Mouse (Mus musculus) hematopoietic stem cell, adult 5-6 weeks (primary cell): ENCODE results near the gene Dolk. TPM values are rescaled to one million over a fixed set of nuclear protein-coding genes. Genes with fewer than 3 reads are reported as not detected.

Source experiments
- ATAC-seq, 2 experiments: fragments of 125-278 bp in 1 of 2; replicated peaks in 1 of 2; 2 replicates each; pipeline ENCODE4 v1.8.0; 2016 to 2017; ENCODE audit warnings: inconsistent platforms in 2 of 2, mild to moderate bottlenecking in 2 of 2, moderate number of reproducible peaks in 2 of 2, low read depth in 1 of 2, moderate TSS enrichment in 1 of 2; ENCODE audit not compliant: low FRiP score in 2 of 2, poor library complexity in 2 of 2, severe bottlenecking in 2 of 2, insufficient read depth in 1 of 2, low TSS enrichment in 1 of 2
- total RNA-seq: library from RNA; stranded (forward); fragments of 172-1452, 232-1000 nt; gene quantifications from 2 replicates; pipeline ENCODE4 v1.2.3, GENCODE M21; 2017

The Dolk gene
- total RNA-seq, 1 experiment from 2014 or later = 9.9 TPM

- no peak for ATAC-seq
Observed at GRCm38 (mm10) chr2:30280743-30281142, 5.4 kb downstream of the Dolk start, which contains the start of gene Gm28038. TSS of gene Gm28038 (plus strand) at chr2:30281043.

DNA sequence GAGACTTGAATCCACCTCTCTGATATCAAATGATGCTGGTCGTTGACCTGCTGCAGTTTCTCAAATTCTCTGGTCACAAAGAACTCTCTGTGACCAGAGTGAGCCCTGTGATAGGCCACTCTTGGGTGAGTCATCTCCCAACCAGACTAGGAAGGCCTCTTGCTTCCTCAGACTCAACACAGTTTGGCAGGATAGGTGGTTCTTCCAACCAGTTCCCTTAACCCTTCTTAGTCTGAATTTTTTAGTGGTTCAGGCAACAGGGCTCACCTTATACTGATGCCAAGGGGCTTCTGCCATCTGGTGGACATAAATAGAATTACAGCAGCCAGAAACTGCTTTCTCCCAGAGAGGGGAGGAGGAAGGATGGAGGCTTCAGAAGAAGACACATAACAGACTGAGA is 16.0 kb downstream of the Dolk start:
- peak; percentile 89 to 93 for ATAC-seq

DNA sequence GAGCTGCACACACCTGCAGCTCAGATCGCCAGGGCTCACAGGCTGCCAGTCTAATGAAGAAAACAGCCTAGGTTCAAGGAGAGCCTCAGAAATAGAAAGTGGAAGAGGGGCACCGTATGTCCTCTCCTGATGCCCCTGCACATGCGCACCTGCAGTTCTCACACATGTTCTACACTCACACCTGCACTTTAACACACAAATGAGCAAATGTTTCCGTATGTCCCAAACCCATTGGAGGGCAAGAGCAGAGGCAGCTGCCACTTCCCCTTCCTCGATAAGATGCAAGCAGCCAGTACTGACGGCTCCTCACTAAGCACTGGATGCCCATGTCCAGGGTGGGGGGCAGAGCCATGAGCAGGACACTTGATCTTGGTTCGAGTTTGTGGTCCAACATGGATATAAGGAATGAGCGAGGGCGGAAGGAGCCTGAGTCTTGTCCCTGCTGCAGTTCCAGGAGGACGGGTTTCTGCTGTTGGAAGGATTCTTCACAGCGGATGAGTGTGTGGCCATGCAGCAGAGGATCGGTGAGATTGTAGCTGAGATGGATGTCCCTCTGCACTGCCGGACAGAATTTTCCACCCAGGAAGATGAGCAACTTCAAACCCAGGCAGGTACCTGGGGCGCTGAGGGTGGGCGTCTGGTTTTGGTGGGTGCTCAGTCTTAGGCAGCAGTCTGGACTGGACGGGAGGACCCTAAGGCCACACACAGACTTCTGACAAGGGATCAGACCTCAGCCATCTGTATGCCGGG is 16.7 kb downstream of the Dolk start:
- no peak for ATAC-seq

DNA sequence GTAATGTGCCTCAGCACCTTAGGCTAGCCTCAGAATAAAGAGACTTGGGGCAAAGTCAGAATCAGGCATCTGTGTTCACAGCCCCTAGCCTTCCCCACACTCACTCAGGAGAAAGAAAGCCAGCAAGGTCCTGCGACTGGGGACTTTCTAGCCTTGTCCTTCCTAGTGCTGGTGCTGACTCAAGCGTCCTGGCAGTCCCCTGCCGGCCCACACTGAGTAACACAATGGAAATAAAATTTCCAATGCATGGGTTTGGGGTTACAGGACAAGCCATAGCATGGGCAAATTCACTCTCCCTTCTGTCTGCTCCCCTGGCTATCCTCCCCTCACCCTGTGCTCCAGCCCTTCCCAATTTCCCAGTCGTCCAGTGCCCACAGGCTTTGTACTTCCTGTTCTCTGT is 17.8 kb downstream of the Dolk start:
- no peak for ATAC-seq

DNA sequence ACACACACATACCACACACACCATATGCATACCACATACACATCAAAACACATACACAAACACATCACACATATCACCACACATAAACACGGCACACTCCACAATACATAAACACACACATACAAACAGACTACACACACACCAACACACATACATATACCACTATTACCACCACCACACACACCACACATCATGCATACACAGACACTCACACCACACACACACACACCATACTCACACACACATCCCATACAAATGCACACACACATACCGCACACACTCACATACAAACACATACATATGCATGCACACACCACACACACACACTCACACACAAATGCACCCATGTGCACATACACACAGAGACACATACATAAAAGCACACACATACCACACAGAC is 18.7 kb downstream of the Dolk start:
- ATAC-seq = no peak

- ATAC-seq = no peak
Observed at GRCm38 (mm10) chr2:30266392-30266941, 19.7 kb downstream of the Dolk start.

- ATAC-seq = no peak
Observed at GRCm38 (mm10) chr2:30265767-30266253, 20.3 kb downstream of the Dolk start, which contains the start of gene Phyhd1. TSS of gene Phyhd1 (plus strand) at chr2:30266203.

DNA sequence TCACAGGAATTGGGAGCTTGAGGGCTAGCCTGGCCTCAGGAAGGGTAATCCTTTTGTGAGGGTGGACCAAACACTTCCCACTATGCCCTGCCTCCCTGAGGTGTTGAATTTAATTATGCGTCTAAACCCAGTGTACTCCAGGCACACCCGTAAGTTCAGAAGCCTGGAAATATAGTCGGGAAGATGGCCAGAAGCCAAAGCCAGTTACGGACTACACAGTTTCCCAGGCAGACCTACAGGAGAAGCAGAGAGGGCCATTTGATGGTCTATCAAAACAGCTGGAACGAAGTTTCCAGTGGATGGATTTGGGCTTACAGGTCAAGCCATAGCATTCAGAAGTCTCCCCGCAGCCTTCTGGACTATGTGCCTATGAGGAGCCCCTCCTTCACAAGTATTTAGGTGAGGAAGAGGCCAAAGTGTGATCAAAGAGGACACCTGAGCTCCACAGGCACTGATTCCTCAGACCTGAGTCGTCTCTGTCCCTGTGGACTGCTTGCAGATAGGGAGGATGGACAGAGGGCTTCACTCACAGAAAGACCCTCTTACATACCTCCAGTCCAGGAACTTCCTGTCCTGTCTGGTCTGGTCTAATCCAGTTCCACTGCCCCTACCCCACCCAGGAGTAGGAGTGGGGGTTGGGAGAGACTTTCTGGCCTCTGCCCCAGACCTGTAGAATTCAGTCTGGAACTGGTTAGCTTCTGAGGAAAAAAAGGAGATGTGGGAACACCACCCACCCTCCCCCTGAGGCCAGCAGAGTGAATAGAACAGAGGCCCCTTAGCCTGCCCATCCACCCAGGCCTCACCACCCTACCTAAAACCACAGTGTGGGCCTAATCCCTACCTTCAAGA is 21.2 kb downstream of the Dolk start:
- no peak for ATAC-seq

DNA sequence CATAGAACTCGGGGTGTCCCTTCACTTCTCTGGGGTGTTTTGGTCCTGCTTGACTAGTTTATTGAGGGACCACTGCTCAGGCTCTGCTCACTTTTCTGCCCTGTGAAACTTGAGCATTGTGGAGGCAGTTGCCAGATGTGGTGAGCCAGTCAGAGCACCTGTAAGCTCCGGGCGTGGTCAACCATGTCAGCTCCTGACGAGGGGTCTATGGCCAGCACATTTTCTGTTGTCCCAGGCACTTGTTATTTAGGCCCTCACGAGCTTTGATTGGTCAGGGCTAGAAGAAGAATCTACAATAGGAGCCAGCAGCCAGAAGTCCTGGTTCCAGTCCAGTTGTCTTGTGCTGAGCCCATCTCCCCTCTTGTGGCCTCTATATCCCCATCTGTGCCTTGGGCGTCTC is 22.3 kb downstream of the Dolk start:
- no peak for ATAC-seq

DNA sequence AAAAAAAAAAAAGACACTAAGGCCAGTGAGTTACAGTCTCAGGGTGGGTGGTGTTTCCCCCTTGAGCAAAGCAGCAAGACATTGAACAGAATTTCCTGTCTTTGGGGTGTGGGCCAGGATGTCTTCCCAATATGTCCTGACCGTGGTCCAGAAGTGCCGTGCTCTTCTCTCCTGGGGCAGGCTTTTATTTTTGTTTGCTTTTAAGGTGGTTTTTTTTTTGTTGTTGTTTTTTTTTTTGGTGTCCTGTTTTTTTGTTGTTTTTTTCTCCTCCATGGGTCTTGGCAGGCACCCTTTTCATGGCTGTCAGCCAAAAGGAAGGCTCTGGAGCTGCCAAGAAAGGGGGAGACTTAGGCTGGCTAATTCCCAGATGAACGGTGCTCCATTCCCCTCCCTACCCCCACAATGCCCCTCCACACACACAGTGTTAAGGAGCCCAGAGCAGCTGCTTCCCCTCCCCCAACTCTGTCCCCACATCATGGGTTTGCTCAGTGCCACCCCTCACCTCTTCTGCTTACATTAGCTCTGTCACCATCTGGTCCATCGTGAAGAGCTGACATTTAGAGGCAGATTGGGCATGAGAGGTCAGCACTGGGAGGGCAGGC is 23.2 kb downstream of the Dolk start:
- no peak for ATAC-seq

DNA sequence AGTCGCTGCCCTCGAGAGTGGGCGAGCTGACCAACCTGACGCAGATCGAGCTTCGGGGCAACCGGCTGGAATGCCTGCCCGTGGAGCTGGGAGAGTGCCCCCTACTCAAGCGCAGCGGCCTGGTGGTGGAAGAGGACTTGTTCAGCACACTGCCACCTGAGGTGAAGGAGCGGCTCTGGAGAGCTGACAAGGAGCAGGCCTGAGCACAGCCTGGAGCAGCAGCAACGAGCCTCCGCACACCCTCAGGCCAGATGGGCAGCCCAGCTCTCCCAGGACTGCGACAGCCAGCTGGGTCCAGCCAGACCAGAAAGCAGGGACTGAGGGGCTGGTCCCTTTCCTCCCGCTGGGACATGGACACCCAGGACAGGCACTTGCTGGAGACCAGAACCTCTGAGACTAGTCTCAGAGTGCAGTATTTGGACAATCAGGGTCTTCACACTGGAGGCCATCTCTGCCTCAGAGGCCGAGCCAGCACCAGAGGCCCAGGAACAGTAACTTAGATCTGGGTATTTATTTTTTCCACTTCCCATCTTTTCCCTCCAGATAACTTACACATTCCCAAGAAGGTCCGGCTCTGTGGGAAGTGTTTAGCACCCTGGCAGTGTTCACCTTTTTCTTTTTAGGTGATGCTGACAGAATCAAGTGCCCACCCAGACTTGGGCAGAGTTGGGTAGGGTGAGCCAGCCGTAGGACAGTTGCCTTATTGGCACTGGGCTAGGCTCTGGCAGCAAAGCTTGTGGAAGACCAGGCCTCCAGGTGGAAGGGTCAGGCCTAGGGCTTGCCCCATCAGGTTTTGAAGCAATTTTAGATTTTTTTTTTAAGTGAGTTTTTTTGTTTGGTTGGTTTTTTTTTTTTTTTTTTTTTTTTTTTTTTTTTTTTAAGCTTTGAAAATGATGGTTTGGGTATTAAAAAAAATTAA is 24.0 kb downstream of the Dolk start:
- no peak for ATAC-seq

- no peak for ATAC-seq
Observed at GRCm38 (mm10) chr2:30261064-30261736, 24.9 kb downstream of the Dolk start.

GRCm38 (mm10) chr2:30259131-30260064 is 26.7 kb downstream of the Dolk start:
- no peak for ATAC-seq

DNA sequence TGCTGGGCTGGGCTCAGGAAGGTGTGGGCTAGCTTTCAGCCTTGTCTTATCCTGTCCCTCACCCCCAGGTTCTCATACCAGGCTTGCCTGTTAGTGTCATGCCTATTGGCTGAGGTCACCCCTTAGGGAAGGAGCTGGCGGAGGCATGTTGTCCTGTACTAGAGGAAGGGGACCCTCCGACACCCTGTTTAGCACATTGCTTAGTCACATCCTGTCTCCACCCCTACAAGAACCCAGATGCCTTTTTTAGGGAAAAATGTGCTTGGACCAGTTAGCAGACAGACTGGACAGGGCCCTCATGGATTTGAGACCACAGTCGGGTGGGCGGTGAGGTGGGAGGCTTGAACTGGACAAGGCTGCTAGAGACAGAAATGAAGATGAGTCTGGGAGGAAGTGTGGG is 27.5 kb downstream of the Dolk start:
- 0 out of 4 replicates have a peak, but pooled peaks of 1 of the 2 experiments have one; percentile 15 for ATAC-seq

DNA sequence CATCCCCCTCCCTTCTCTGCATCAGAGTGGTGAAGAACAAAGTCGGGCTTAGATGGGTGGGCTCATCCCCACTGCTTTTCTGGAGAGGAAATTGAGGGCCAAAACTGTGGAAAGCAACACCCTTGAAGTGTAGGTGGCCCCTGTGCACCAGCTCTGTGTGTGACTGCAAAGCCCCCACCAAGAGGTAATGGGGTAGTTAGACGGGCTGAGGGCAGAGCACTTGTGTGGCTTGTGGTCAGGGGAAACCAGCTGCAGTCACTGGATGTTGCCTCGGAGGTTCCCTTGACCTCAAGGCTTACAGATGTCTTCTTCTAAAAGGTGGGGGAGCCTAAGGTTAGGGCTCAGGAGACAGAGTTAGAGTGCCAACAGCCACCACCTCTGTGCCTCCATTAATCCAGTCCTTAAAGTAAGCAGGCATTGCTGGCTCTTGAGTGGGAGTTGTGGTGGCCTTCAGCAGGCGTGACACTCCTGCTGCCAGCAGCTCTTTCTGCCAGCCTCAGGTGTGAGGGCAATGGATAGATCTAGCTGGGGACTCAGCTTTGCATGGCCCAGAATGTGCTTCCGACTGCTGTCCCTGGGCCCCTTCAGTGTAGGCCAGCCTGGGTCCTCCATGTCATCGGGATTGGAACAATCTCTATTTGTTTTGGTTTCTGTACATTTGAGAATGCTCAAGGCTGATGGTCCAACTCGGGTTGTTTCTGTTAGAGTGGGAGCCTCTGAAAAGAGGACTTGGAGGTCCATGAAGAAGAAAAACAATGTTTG is 28.3 kb downstream of the Dolk start:
- peak; percentile 66 to 78 for ATAC-seq
